Mouse (Mus musculus) retina, postnatal 7 days (tissue): ENCODE measurements around the gene Pheta1.

ENCODE experiments used
- DNase-seq: peaks from one replicate; pipeline ENCODE4 v3.0.0-alpha.2; 2012; ENCODE audit warnings: low read depth, low spot score

Pheta1 gene

DNA sequence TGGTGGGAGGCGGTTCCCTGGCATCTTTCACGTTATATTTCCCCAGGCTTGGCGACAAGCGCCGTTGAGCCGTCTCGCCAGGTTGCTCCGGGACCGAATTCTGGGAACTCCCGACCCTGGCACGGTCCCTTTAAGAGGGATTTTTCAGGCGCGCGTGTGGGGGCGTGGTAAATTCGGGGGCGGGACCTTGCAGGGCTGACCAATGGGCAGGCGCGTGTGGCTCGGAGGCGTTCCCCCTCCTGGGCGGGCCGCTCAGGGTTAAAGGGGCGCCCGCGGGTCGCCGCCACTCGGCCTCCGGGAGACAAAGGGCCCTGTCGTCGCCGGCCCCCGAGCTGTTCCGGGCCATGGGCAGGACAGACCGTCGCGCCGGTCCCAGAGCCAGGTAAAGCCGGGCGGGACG lies at the start of gene Pheta1:
Pheta1 (plus strand) TSS at position 242 of the 400 bp plus-strand sequence.
- DNase-seq: peak; percentile 85

DNA sequence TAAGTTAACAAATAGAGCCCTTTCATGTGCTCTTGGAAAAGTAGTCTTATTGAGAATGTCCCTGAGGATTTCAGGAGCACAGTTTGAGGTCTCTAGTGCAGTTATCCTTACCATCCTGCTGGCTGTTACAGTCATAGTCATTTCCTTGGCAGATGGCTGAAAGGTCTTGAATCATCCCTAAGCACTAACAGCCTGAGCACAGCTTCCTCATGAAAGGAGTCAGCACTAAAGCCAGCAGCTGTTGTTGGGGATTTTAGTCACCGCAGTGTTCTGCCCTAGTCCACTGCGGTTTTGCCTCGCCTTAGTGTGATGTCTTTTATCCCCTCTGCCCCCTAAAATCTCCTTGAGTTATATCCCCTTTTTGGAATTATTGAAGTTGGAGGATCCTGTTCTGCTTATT lies 41.6 kb upstream of the Pheta1 start:
- peak; percentile 23 for DNase-seq

DNA sequence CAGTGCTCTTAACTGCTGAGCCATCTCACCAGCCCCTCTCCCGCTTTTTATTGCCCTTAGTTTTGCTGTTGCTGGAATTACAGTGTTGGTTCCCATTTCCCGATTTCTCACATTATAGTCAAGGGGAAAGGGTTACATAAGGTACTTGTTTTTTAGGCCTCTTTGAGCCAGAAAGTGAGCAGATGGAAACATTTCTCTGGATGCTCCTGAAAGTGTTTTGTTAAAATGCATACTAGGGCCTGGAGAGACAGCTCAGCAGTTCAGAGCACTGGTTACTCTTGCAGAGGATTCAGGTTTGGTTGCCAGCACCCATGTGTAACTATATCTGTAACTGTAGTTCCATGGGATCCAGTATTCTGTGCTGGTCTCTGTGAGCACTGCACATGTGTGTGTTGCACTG lies 40.6 kb upstream of the Pheta1 start:
- DNase-seq: no peak

DNA sequence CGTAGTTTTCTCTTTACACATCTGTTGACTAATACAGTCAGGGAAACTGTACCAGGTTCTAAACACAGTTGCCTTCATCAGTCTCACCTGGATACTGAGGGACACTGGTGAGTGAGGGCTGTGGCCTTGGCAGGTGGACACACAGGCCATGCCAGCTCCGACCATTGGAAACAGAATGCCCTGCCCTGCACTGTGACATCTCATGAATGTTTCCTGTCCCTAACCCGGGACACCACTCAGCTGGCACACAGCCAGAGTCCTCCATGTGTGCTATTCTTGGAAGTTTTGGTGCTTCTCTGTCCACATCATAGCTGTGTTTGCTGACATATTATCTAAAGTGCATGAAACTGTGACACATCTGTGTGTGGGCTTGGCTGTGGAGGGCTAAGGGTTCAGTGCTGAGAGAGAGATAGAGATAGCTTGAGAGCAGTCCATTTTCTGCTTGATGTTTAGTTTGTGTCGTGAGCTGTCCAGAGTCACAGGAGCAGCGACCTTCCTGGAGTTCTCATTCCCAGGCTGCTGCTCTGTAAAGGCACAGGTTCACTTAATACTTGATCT lies 39.0 kb upstream of the Pheta1 start:
- DNase-seq: no peak

DNA sequence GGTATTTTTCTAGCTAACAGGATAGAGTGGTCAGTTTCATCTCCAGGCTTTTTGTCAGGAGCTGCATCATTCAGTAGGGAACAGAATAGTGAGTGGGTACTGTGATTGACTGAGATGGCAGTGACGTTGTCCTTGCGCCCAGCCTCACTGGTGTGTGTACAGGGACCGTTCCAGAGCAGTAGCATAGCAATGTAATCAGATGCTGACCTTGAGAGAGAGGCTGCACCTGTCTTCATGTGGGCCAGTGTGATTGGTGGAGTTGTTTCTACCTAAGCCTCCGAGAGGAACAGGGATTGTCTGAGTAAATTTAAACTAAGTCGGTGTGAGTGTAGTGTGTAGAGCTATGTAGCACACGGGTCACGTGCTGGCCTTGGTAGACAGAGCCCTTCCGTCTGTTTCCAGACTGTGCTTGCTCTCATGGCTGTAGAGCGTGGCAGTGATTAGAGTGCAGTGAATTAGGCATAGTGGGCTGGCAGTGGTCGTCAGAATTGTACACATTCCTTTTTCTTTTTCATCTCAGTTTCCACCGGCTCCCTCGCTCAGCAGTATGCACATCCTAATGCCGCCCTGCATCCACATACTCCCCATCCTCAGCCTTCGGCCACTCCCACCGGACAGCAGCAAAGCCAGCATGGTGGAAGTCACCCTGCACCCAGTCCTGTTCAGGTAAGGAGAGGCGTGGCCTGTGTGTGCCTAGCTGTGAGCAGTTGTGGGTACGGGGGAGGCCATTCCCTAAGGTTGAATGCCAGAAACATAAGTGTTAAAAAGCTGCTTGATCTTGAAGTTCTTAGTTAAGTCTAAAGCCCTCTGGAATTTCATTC lies 38.2 kb upstream of the Pheta1 start:
- DNase-seq: no peak

DNA sequence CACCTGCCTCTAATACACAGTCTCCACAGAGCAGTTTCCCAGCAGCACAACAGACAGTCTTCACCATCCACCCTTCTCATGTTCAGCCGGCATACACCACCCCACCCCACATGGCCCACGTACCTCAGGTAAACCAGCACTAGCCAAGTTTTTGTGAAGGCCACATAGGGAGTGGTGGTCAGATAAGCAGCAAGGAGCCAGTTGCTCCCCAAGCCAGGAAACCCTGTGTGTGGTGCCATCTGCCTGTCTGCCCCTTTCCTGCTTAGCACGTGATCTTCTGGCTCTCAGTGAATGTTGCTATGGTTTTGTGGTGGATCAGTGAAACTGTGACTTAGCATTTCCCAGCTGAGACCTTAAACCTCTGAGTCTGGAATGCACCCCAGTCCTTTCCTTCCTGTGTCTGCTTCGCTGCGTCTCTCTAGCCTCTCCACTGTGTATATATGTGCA lies 37.3 kb upstream of the Pheta1 start:
- DNase-seq: no peak

DNA sequence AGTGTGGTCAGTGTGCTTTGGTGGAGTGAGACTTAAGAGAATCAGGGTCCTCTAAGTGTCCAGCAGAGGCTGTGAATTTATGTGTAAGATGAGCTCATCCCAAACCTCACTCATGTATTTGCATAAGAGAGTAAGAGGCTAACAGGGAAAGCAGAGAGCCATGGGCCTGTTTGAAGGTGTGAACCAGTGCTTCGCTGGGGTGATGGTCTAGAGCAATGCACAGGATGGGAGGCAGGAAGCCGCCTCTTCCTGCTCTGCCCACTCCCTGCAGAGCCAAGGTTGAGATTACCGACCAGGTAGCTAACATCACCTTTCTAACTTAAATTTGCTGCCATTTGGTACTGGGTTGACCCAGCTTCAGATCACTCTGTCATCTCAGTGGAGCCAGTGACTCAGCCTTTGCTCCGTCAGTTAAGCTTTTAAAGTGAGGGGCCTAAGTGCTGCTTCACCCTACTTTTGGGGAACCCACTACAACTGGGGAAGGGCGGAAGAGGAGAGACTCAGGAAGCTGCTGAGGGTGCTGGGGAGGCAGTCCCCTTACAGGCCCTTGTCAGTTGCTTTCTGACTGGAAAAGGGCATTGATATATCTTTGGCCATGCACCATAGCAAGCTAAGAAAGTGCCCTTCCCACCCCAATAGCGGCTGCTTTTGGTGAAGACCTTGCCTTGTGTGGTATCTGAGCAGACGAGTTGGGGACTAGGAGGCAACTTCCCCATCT lies 36.1 kb upstream of the Pheta1 start:
- DNase-seq: no peak

DNA sequence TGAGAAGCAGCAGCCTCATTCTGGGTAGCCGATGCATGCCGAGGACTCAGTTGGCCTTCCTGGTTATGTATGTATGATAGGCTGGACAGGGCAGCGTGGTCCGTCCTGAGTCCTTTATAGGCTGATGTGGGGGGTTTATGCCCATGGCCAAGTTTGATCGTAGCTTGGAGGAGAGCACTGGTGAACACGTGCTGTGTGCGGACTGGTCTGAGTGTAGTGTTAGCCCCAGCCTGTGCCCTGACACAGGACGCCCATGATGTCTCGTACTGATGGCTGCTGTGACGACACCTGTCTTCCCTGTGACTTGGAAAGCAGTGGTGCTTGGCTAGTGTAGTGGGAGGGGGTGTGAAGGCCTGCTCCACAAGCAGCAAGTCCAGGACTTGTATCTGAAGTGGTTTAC lies 35.0 kb upstream of the Pheta1 start:
- no peak for DNase-seq

DNA sequence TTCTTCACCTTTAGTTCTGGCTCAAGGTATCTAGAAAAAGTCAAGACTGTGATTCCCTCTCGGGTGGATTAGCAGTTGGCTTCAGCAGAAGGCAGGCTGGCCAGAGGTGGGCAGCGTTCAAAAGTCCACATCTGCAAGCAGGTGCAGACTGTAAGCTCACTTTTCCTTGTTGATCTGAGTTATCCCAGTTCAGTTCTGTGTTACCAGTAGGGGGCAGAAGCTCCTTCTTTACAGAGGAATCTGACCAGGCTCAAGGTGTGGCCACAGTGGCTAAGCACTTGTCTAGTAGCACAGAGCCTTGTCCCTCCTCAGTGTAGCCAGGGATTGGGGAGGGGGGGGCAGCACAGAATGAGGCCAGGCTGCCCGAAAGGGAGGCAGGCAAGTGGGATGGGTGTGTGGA lies 33.7 kb upstream of the Pheta1 start:
- no peak for DNase-seq

DNA sequence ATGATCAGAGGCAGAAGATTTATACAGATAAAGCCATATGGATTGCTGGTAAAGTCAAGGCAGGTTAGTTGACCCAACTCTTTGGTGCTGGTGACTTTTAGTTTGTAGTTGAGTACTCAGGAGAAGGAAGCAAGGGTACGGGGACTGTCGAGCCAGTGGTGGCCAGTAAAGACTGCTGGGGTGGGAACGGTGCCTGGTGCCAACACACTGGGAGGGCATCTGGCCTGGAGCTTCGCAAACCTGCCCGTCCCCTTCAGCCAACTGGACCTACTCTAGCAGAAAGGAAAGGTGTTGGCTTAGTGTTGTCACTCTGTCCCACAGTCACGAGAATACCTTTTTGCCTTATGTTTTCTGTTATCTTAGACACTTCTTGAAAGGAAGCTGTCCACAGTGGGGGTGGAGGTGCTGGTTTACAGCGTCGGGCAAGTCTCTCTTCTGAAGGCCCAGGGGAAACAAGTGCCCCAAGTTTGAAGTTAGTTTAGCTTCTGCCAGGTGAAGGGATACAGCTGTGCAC lies 32.9 kb upstream of the Pheta1 start:
- no peak for DNase-seq

DNA sequence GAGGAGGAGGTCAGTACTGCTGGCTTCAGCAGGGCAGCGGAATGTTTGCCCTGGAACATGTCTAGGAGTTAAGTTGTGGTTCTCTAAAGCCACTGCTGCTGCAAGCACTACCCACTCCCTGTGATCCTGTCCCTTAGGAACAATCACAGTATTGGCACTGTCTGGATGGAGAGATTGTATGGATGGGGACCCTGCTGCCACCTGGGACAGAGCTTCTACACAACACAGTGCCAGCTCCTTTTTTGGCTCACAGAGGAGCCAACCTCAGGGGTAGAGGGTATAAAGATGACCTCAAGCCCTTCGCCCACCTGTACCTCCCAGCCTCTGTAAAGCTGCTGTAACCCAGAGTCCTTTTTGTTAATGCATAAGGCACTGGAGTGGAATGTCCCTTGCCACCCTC lies 32.2 kb upstream of the Pheta1 start:
- DNase-seq: no peak

DNA sequence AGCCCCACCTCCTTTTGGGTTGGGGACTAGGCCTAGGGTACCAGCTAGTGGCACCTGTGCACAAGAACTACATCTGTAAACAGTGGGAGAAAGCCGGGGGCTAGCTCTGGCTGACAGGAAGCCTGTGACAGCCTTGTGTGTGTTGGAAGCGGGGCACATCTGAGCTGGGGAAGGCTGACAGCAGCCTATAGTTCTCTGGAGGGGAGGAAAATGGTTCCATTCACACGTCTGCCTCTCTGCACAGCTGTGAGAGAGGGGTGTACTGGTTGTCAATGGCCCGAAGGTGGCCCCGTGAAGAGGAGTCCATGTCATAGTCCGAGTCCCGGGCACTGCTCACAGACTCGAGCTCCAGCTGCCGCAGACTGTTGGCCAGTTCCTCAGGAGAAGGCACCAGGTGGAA lies 31.2 kb upstream of the Pheta1 start:
- no peak for DNase-seq

DNA sequence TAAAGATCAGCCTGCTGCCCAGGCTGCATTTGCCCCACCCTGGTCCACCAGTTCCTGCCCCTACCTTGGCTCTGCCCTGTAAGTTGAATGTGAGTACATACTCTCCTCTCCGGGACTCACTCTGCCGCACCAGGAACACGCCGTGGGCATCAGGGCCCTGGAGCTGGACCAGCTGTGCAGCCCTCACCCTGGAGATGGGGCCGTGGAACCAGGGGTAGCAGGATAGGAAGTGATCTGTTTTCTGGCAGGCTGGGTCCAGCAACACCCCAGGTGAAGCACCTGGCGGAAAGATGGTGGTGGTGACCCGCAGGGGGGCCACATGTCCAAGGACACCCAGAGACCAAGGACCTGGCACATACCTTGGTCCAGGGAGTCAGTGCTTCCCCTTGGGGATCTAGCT lies 30.4 kb upstream of the Pheta1 start:
- no peak for DNase-seq

DNA sequence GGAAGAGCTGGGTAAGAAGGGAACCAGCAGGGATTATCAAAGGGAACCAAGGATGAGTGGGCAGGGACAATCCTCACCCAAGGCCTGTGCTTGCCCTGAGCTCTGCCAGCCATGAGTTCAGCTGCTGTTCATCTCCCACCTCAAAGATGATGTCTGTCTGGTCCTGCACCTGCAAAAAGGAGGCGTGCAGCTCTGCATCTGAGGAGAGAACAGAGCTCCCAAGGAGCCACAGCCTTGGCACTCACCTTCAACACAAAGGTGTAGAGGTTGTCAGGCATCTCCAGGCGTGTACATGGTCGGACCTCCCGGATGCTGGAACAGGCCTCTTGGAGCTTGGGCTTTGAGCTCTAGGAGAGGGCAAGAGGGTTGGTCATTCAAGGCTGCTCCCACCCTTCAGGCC lies 29.9 kb upstream of the Pheta1 start:
- no peak for DNase-seq

DNA sequence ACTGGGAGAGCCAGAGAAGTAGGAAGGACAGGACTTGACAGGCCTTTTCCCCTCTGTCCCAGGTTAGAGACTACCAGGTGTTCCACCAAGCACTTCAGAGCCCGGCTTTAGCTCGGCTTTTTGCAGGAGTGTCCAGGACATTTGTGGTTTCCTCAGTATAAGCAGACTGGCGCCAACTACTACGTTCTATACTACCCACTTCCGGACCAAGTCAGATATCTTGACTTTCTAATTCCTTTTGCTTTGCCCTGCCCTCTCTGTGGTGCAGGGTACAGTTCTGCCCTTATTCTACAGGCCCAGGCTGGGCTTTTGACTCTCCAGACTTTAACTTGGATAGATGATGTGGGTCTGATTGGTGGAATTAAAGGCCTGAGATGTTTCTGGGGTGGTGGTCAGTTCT lies 29.2 kb upstream of the Pheta1 start:
- DNase-seq: no peak

DNA sequence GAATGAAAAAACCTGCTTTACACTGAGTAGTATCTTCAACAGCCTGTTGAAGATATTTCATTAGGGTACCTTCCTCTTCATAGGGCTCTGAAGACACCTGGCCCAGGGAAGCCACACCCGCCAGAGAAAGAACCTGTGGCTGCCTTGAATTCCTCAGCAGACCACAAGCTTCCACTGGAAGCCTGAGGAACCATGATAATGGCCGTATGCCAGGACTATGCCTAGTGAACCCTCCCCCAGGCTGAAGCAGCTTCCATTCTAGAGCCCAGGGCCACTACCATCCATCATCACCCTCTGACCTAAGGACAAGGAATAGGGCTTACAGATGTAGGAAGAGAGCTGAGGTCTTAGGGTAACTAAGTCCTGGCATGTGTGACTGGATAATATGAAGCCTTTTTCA lies 28.6 kb upstream of the Pheta1 start:
- no peak for DNase-seq

DNA sequence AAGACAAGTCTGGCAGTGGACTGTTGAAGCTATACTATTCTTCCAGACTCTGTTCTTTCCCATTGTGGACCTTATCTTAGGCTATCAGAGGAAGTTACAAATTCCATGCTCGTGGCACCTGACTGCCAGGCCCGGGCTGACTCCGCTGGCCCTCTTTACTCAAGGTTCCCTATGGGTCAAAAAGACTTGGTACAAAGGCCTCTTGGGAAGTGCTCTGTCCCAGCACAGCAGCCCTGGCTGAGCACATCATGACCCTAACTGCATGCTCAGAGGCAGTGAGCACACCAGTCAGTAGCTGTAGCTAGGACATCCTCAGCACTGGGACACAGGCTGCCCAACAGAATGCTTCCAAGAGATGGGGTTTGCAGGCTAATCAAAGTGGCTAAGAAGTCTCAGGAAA lies 28.1 kb upstream of the Pheta1 start:
- no peak for DNase-seq

DNA sequence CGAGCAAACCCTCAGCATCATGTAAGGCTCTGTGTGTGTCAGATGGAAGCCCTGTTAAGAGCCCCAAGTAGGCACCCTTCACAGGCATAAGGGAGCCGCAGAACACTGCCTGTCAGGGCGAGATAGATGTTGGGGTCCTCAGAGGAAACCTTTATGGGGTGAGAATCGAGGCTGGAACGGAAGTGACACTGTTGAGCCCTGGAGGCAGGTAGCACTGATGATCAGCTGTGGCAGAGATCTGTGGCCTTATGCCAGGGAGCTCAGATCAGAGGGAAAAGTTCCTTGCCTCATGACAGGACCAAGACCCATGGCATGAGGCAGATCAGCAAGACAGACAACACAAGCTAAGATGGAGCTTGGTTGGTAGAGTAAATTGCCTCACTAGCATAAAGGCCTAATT lies 27.7 kb upstream of the Pheta1 start:
- no peak for DNase-seq

DNA sequence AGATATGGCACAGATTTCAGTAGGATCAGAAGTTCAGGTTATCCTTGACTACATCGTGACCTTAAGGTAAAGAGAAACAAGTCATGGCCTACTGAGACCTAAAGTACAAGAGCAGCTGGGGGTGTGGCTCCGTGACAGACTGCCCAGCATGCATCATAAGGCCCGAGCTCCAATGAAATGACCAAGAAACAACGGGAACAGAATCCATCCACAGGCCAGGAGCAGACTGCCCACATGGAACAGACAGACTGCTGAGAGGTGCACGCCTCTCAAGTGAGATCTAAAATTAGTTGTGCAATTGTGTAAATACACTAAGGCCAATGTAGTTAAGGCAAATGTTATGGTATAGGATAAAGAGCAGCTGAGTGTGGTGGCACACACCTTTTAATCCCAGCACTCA lies 27.2 kb upstream of the Pheta1 start:
- DNase-seq: no peak

DNA sequence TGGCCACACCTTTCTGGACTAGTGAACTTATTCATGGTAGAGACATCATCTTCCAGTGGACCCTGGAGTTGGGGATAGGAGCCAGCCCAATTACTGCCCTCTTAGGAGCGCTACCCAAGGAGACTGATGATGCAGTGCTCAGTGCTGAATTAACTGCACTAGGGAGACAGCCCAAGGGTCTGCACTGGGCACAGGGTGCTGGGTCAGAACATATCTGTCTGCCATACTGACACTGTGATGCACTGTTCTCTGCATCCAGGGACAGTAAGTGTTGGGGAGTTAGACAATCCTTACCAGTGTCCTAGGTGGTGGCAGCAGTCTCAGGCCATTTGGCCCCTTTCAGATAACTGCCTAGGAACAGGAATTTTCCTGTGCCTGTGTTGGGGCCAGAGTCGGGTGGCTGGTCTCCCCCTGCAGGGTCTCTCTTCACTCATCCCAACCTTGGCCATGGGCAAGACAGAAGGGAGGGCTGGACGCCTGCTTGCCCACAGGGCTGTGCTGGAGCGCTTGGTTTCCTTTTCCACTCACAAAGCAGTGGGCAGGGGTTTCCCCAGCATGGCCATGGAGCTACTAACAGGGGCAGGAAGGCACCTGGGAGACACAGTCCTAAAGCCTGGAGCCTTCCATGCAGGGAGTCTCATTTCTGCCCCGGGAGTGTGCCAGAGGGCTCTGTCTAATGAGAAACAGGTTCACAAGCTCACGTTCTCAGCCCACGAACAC lies 25.8 kb upstream of the Pheta1 start:
- DNase-seq: no peak

DNA sequence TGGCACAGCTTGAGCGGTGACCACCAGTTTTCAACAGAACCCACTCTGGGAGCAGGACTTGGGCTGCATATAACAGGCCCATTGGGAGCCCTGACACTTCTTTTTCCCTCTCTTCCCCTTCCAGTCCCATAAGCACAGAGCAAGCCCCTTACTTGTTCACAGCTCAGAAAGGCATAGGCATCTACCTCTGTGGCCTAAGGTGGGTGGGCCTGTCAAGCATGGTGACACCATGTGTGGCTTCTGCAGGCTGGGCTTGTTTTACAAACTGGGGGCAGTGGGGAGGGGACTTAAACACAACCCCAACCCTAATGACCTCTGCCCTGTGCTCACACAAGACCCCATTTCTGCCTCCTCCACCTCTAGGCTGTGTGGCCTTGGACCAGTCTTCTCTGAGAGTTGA lies 25.1 kb upstream of the Pheta1 start:
- no peak for DNase-seq

DNA sequence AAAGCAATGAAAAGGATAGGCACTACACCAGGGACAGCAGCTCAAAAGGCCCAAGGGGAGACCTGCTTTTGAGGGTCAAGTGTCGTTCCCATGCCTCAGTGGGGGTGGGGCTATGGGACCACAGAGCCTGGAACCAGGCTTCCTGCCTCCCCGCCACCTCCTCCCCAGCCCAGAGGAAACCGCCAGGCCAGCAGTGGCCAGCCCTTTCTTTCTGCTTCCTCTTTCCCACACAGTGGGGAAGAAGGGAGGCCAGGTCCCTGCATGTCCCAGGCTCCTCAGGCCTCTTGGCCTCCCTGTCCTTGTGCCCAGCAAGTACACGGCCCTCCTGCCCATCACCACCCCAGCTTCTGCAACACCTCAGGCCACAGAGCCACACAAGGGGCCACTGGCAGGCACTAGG lies 24.7 kb upstream of the Pheta1 start:
- DNase-seq: no peak
